8 mouse cellular contexts compared by ENCODE assay signal in the genomic region with DNA sequence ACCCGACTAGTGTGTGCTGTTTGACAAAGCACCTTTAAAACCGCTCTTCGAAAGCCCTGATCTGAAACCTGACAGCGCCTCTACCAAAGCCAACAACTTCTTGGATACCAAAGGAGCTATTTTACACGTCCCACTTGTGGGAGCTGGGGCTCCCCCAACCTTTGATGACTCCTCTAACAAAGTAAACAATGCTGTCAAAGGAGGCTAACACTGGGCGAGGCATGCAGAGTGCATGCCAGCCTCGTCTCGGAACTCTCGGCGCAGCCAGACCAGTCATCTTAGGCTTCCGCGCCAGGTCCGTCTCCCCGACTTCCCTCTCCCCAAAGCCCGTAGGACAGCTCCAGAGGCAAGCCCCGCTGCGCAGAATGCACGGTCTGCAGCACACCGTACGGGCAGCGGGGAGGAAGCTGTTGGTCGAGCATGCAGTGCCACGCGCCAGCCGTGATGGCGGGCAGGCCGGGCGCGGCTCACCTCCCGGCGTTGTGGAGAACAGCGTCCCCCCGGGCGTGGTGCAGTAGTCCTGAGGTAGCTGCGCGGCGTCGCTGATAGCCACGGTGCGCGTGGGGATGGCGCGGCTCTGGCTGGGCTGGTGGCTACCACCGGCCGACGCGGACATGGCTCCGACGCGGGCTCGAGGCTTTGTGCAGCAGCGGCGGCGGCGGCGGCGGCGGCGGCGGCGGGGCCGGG. TPM values are rescaled to one million over a fixed set of nuclear protein-coding genes. Genes with fewer than 3 reads are reported as not detected.
DNase-seq lines count a peak whose midpoint lies in the region; ATAC-seq and TF ChIP-seq lines count a peak whose summit lies in the region.

No protein-coding gene starts in this region.

- peak overlapping the region; percentile 69 for H3K4me2 ChIP-seq in intestine, postnatal 0 days (replicated peaks; ENCODE audit: low read depth)
- peak overlapping the region; percentile 90 for H3K4me2 ChIP-seq in limb, embryonic 13.5 days (replicated peaks)
- peak overlapping the region; percentile 92 for H3K4me2 ChIP-seq in midbrain, embryonic 12.5 days (replicated peaks)

- TF ChIP-seq POLR2A in cortical plate, adult 2 months (IDR thresholded peaks at IDR 0.05; ENCODE audit: extremely low read depth, insufficient read depth, low read length), result no peak

- DNase-seq in cerebellum, adult 11 months, result no peak
- peak; percentile 55 for DNase-seq in gastrocnemius, postnatal 25 days
- DNase-seq in spleen, adult 18-20 months, result peak; percentile 46 to 54

- peaks cover 9% of the 10 kb centered on the region; the same call in 1 of the 2 replicates for H3K36me3 ChIP-seq in intestine, postnatal 0 days (ENCODE audit: control insufficient read depth, insufficient read depth)
- peaks cover 22% of the 10 kb centered on the region; the same call in 1 of the 2 replicates for H3K36me3 ChIP-seq in limb, embryonic 13.5 days
- H3K36me3 ChIP-seq in midbrain, embryonic 12.5 days, result 0 out of 2 replicates have a peak, but pooled peaks cover 8% of the 10 kb centered on the region

- TF ChIP-seq CTCF in cortical plate, adult 2 months (IDR thresholded peaks at IDR 0.05; ENCODE audit: extremely low read depth, insufficient read depth, low read length), result no peak
- TF ChIP-seq CTCF in intestine, postnatal 0 days (IDR thresholded peaks at IDR 0.05; ENCODE audit: low read depth), result peak; percentile 34; the same call in 1 of the 2 replicates

- H3K27me3 ChIP-seq in intestine, postnatal 0 days (replicated peaks; ENCODE audit: control insufficient read depth, insufficient read depth, low read length), result no peaks in the 10 kb centered on the region
- no peaks in the 10 kb centered on the region for H3K27me3 ChIP-seq in limb, embryonic 13.5 days
- H3K27me3 ChIP-seq in midbrain, embryonic 12.5 days, result no peaks in the 10 kb centered on the region

- H3K9me3 ChIP-seq in intestine, postnatal 0 days (ENCODE audit: control insufficient read depth), result no peaks in the 10 kb centered on the region
- no peaks in the 10 kb centered on the region for H3K9me3 ChIP-seq in limb, embryonic 13.5 days
- no peaks in the 10 kb centered on the region for H3K9me3 ChIP-seq in midbrain, embryonic 12.5 days

- peak overlapping the region; percentile 79 for H3K4me3 ChIP-seq in cortical plate, adult 2 months (ENCODE audit: insufficient read depth, low read length)
- H3K4me3 ChIP-seq in intestine, postnatal 0 days (ENCODE audit: low read depth, low read length), result peak overlapping the region; percentile 90
- H3K4me3 ChIP-seq in limb, embryonic 13.5 days, result peak overlapping the region; percentile 100
- peak overlapping the region; percentile 82 for H3K4me3 ChIP-seq in midbrain, embryonic 12.5 days

- peak overlapping the region; percentile 88 for H3K9ac ChIP-seq in intestine, postnatal 0 days (ENCODE audit: low read depth, low read length)
- H3K9ac ChIP-seq in limb, embryonic 13.5 days, result peak overlapping the region; percentile 97
- H3K9ac ChIP-seq in midbrain, embryonic 12.5 days (replicated peaks), result peak overlapping the region; percentile 93

- under 1% methylated on average over 38 of the region's 62 CpGs for WGBS in intestine, postnatal 0 days
- WGBS in limb, embryonic 13.5 days, result under 1% methylated on average over 53 of the region's 62 CpGs
- WGBS in midbrain, embryonic 12.5 days, result under 1% methylated on average over 62 of the region's 62 CpGs

- H3K27ac ChIP-seq in cortical plate, adult 2 months (ENCODE audit: insufficient read depth, low read length), result peak overlapping the region; percentile 20; the same call in 1 of the 2 replicates
- peak overlapping the region; percentile 85 for H3K27ac ChIP-seq in intestine, postnatal 0 days (ENCODE audit: low read depth, low read length)
- H3K27ac ChIP-seq in limb, embryonic 13.5 days, result peak overlapping the region; percentile 69
- peak overlapping the region; percentile 83 for H3K27ac ChIP-seq in midbrain, embryonic 12.5 days (replicated peaks)

- ATAC-seq in cerebellum, adult (ENCODE audit: insufficient number of reproducible peaks, low FRiP score, low TSS enrichment), result peak; percentile 59
- ATAC-seq in intestine, postnatal 0 days, result peak; percentile 21
- ATAC-seq in limb, embryonic 13.5 days (ENCODE audit: low FRiP score, low read depth), result peak; percentile 45
- peak; percentile 74 for ATAC-seq in midbrain, embryonic 12.5 days (ENCODE audit: low FRiP score, low read depth)

- H3K4me1 ChIP-seq in cortical plate, adult 2 months (ENCODE audit: control insufficient read depth, insufficient read depth, low read length), result peaks cover 9% of the 10 kb centered on the region
- peaks cover 8% of the 10 kb centered on the region for H3K4me1 ChIP-seq in intestine, postnatal 0 days (replicated peaks; ENCODE audit: control insufficient read depth, insufficient read depth, low read length)
- peaks cover 43% of the 10 kb centered on the region for H3K4me1 ChIP-seq in limb, embryonic 13.5 days
- H3K4me1 ChIP-seq in midbrain, embryonic 12.5 days, result peaks cover 39% of the 10 kb centered on the region

RNA-seq across cellular contexts. Expression of a gene that starts 0.4 kb away (rescaled TPM):
- polyA plus RNA-seq in cortical plate, adult 2 months (2012; rRNA removed), result 25.6 and 27.6 TPM in 2 replicates
- total RNA-seq in gastrocnemius, postnatal 25 days (2021), result 100 to 1,000 TPM in 1 of 2 experiments, 10 to 100 TPM in 1; 94.8 to 112 TPM
- 53.1 and 55.0 TPM in 2 replicates for polyA plus RNA-seq in intestine, postnatal 0 days (2015; fragmentation: Nextera tagmentation; extraction: Ambion mirVana)
- 70.6 and 72.2 TPM in 2 replicates for polyA plus RNA-seq in limb, embryonic 13.5 days (2015; fragmentation: Nextera tagmentation; extraction: Ambion mirVana)
- 78.9 and 79.2 TPM in 2 replicates for polyA plus RNA-seq in midbrain, embryonic 12.5 days (2016; fragmentation: Nextera tagmentation; extraction: Ambion mirVana)

RNA-seq across cellular contexts. Expression of a gene that starts 23.5 kb away (rescaled TPM):
- polyA plus RNA-seq in cortical plate, adult 2 months (2012; rRNA removed), result 21.1 and 22.8 TPM in 2 replicates
- 100 to 1,000 TPM; 114 to 132 TPM for total RNA-seq in gastrocnemius, postnatal 25 days (2021)
- polyA plus RNA-seq in intestine, postnatal 0 days (2015; fragmentation: Nextera tagmentation; extraction: Ambion mirVana), result 3.3 and 3.5 TPM in 2 replicates
- 11.5 and 11.7 TPM in 2 replicates for polyA plus RNA-seq in limb, embryonic 13.5 days (2015; fragmentation: Nextera tagmentation; extraction: Ambion mirVana)
- 13.7 and 14.3 TPM in 2 replicates for polyA plus RNA-seq in midbrain, embryonic 12.5 days (2016; fragmentation: Nextera tagmentation; extraction: Ambion mirVana)

RNA-seq across cellular contexts. Expression of a gene that starts 34.3 kb away (rescaled TPM):
- 0.75 and 0.81 TPM in 2 replicates for polyA plus RNA-seq in cortical plate, adult 2 months (2012; rRNA removed)
- not detected for total RNA-seq in gastrocnemius, postnatal 25 days (2021)
- polyA plus RNA-seq in intestine, postnatal 0 days (2015; fragmentation: Nextera tagmentation; extraction: Ambion mirVana), result 0.10 TPM in 1 of 2 replicates, not detected in the other
- polyA plus RNA-seq in limb, embryonic 13.5 days (2015; fragmentation: Nextera tagmentation; extraction: Ambion mirVana), result 0.19 and 0.20 TPM in 2 replicates
- not detected in 2 replicates for polyA plus RNA-seq in midbrain, embryonic 12.5 days (2016; fragmentation: Nextera tagmentation; extraction: Ambion mirVana)

Comparison
In these comparisons a context has a peak if more than half of its experiments do, and no peak if none do; other contexts are left out.
1. ATAC-seq: peak in every context shown above with its lines; median percentile 74 in midbrain, embryonic 12.5 days; 59 in cerebellum, adult; 45 in limb, embryonic 13.5 days; 21 in intestine, postnatal 0 days.
2. H3K27ac ChIP-seq: peak in every context shown above with its lines; median percentile 85 in intestine, postnatal 0 days; 83 in midbrain, embryonic 12.5 days; 69 in limb, embryonic 13.5 days; 20 in cortical plate, adult 2 months.